Mouse (Mus musculus) neural tube, embryonic 10.5 days (tissue): Measurements from ENCODE around the gene Orai3.

ENCODE experiments used
- DNase-seq: peaks from one replicate; pipeline ENCODE4 v3.0.0-alpha.2; 2017; ENCODE audit warnings: low spot score; ENCODE audit errors: extremely low spot score

Orai3 gene

GRCm38 (mm10) chr7:127798591-127798990, 29.0 kb downstream of the Orai3 start:
- DNase-seq: no peak

- DNase-seq: no peak
Observed at GRCm38 (mm10) chr7:127799211-127799610, 29.6 kb downstream of the Orai3 start.

- DNase-seq: no peak
Observed at GRCm38 (mm10) chr7:127799738-127800137, 30.1 kb downstream of the Orai3 start.

GRCm38 (mm10) chr7:127800435-127801009, 30.9 kb downstream of the Orai3 start, which contains the start of gene Hsd3b7:
Gene Hsd3b7 (plus strand): TSS chr7:127800604.
- DNase-seq: peak; percentile 91

- no peak for DNase-seq
Observed at GRCm38 (mm10) chr7:127801010-127801621, 31.5 kb downstream of the Orai3 start.

GRCm38 (mm10) chr7:127802313-127802712, 32.7 kb downstream of the Orai3 start:
- no peak for DNase-seq

GRCm38 (mm10) chr7:127808821-127809220, 39.2 kb downstream of the Orai3 start:
- DNase-seq: no peak

- no peak for DNase-seq
Observed at GRCm38 (mm10) chr7:127809846-127810245, 40.2 kb downstream of the Orai3 start.

GRCm38 (mm10) chr7:127810650-127811049, 41.0 kb downstream of the Orai3 start:
- no peak for DNase-seq

- DNase-seq: no peak
Observed at GRCm38 (mm10) chr7:127811240-127811639, 41.6 kb downstream of the Orai3 start.

- no peak for DNase-seq
Observed at GRCm38 (mm10) chr7:127812292-127812691, 42.7 kb downstream of the Orai3 start.

- DNase-seq: no peak
Observed at GRCm38 (mm10) chr7:127813821-127814220, 44.2 kb downstream of the Orai3 start.

- no peak for DNase-seq
Observed at GRCm38 (mm10) chr7:127814241-127814921, 44.8 kb downstream of the Orai3 start.

GRCm38 (mm10) chr7:127815116-127815665, 45.6 kb downstream of the Orai3 start:
- no peak for DNase-seq

GRCm38 (mm10) chr7:127815954-127816821, 46.6 kb downstream of the Orai3 start:
- DNase-seq: no peak

GRCm38 (mm10) chr7:127817053-127817452, 47.4 kb downstream of the Orai3 start:
- DNase-seq: no peak

GRCm38 (mm10) chr7:127817776-127818175, 48.2 kb downstream of the Orai3 start:
- DNase-seq: no peak

- DNase-seq: no peak
Observed at GRCm38 (mm10) chr7:127820836-127821509, 51.4 kb downstream of the Orai3 start.

- no peak for DNase-seq
Observed at GRCm38 (mm10) chr7:127822494-127822893, 52.9 kb downstream of the Orai3 start.

GRCm38 (mm10) chr7:127823236-127824171, 53.9 kb downstream of the Orai3 start:
- no peak for DNase-seq
